Mouse (Mus musculus) left cerebral cortex, postnatal 14 days (tissue): ENCODE data around the gene Gm11595. TPM values are rescaled to one million over a fixed set of nuclear protein-coding genes. Genes with fewer than 3 reads are reported as not detected.
"Not testable (repeated sequence)": the region's sequence is repeated elsewhere in the genome, so short reads cannot be mapped to it uniquely, and the experiment has no call there.

Experiments
- DNase-seq, 2 experiments: peaks; one replicate each; pipeline ENCODE4 v3.0.0; 2021 to 2022; ENCODE audit warnings: low spot score in 2 of 2, mixed read lengths in 1 of 2
- intact Hi-C: fragments of 180-260 bp; cut with DNase I; formaldehyde crosslinking; loops from one replicate; pipeline ENCODE4 v1.15.1; 2025
- long read RNA-seq, 2 experiments: library from polyadenylated mRNA; stranded (forward); transcript quantifications; one replicate each; pipeline ENCODE4 v2.0.0; 2021
- total RNA-seq, 2 experiments: library from RNA; stranded (reverse); gene quantifications; 2 replicates each; pipeline ENCODE4 v1.2.3; 2021

Gene Gm11595
- total RNA-seq = not detected
- long read RNA-seq, experiment 1 = 0 reads
- long read RNA-seq, experiment 2 = 0 reads

- DNase-seq, intact Hi-C loops: not testable (repeated sequence)
These were observed at the start of gene Gm11595 for GRCm38 (mm10) chr11:99772813-99773212. TSS of gene Gm11595 (minus strand) at chr11:99772913.

GRCm38 (mm10) chr11:99815566-99815965, 42.9 kb upstream of the Gm11595 start, which contains the start of gene Gm11564:
TSS of gene Gm11564 (minus strand) at chr11:99815666.
- DNase-seq, intact Hi-C loops: not testable (repeated sequence)

GRCm38 (mm10) chr11:99809792-99810191, 37.1 kb upstream of the Gm11595 start, which contains the start of gene Krtap4-13:
TSS of gene Krtap4-13 (minus strand) at chr11:99809892.
- DNase-seq, intact Hi-C loops: not testable (repeated sequence)

GRCm38 (mm10) chr11:99804346-99804745, 31.6 kb upstream of the Gm11595 start, which contains the start of gene Gm11554:
TSS of gene Gm11554 (minus strand) at chr11:99804446.
- intact Hi-C loops, DNase-seq: not testable (repeated sequence)

- DNase-seq, intact Hi-C loops: not testable (repeated sequence)
These were observed 26.1 kb upstream of the Gm11595 start, which contains the start of gene Gm11569 for GRCm38 (mm10) chr11:99798832-99799231. TSS of gene Gm11569 (minus strand) at chr11:99798932.

- intact Hi-C loops = no loop called here
- no peak for DNase-seq
These were observed 20.7 kb upstream of the Gm11595 start, which contains the start of gene Gm11596 for GRCm38 (mm10) chr11:99793367-99793766. TSS of gene Gm11596 (minus strand) at chr11:99793467.

- DNase-seq, intact Hi-C loops: not testable (repeated sequence)
These were observed 12.2 kb upstream of the Gm11595 start, which contains the start of gene Krtap4-9 for GRCm38 (mm10) chr11:99784900-99785299. TSS of gene Krtap4-9 (plus strand) at chr11:99785200.

- intact Hi-C loops = no loop called here
- no peak for DNase-seq
These were observed 7.9 kb upstream of the Gm11595 start, which contains the start of gene Krtap4-8 for GRCm38 (mm10) chr11:99780604-99781003. TSS of gene Krtap4-8 (minus strand) at chr11:99780704.

GRCm38 (mm10) chr11:99778401-99778800, 5.7 kb upstream of the Gm11595 start:
- intact Hi-C loops = no loop called here
- DNase-seq = no peak

- intact Hi-C loops = no loop called here
- DNase-seq = no peak
These were observed 4.3 kb downstream of the Gm11595 start for GRCm38 (mm10) chr11:99768410-99768809.

GRCm38 (mm10) chr11:99758877-99759276, 13.8 kb downstream of the Gm11595 start:
- no peak for DNase-seq
- intact Hi-C loops = no loop called here

GRCm38 (mm10) chr11:99743985-99744384, 28.7 kb downstream of the Gm11595 start:
- no peak for DNase-seq
- intact Hi-C loops = no loop called here

- intact Hi-C loops = no loop called here
- no peak for DNase-seq
These were observed 38.5 kb downstream of the Gm11595 start, which contains the start of gene Gm14180 for GRCm38 (mm10) chr11:99734190-99734589. TSS of gene Gm14180 (minus strand) at chr11:99734290.

GRCm38 (mm10) chr11:99724061-99724460, 48.7 kb downstream of the Gm11595 start:
- intact Hi-C loops = loop anchor here (5.0 kb wide), 1 partner anchor 37 kb away; no protein-coding TSS in a partner anchor
- no peak for DNase-seq

Other genes with a start within 250 kb of the Gm11595 start
- not detected for gene Krt40, start 229.8 kb downstream of the Gm11595 start, total RNA-seq
- not detected for gene Krtap3-3, start 222.0 kb downstream of the Gm11595 start, total RNA-seq
- not detected for gene Krtap3-2, start 216.1 kb downstream of the Gm11595 start, total RNA-seq
- not detected for gene Gm11939, start 213.4 kb downstream of the Gm11595 start, total RNA-seq
- not detected for gene Krtap3-1, start 206.3 kb downstream of the Gm11595 start, total RNA-seq
- not detected for gene Krtap1-5, start 191.9 kb downstream of the Gm11595 start, total RNA-seq
- gene Krtap1-4, start 189.3 kb downstream of the Gm11595 start, total RNA-seq = not detected
- gene Krtap1-3, start 181.6 kb downstream of the Gm11595 start, total RNA-seq = not detected
- not detected for gene Krtap9-3, start 174.8 kb downstream of the Gm11595 start, total RNA-seq
- not detected for gene Gm11938, start 169.6 kb downstream of the Gm11595 start, total RNA-seq
- not detected for gene Gm11937, start 162.7 kb downstream of the Gm11595 start, total RNA-seq
- not detected for gene Krtap2-4, start 158.1 kb downstream of the Gm11595 start, total RNA-seq
- not detected for gene Gm11562, start 152.5 kb downstream of the Gm11595 start, total RNA-seq
- not detected for gene Krtap4-1, start 144.7 kb downstream of the Gm11595 start, total RNA-seq
- not detected for gene Krtap4-2, start 137.8 kb downstream of the Gm11595 start, total RNA-seq
- gene Krtap4-7, start 128.8 kb downstream of the Gm11595 start, total RNA-seq = not detected
- gene Gm11555, start 122.7 kb downstream of the Gm11595 start, total RNA-seq = not detected
- gene Gm11563, start 114.0 kb downstream of the Gm11595 start, total RNA-seq = not detected
- not detected for gene Krtap4-6, start 107.0 kb downstream of the Gm11595 start, total RNA-seq
- gene Gm14190, start 82.2 kb downstream of the Gm11595 start, total RNA-seq = not detected
- not detected for gene Gm14180, start 38.6 kb downstream of the Gm11595 start, total RNA-seq
- not detected for gene Krtap4-8, start 7.8 kb upstream of the Gm11595 start, total RNA-seq
- not detected for gene Krtap4-9, start 12.3 kb upstream of the Gm11595 start, total RNA-seq
- not detected for gene Gm11596, start 20.6 kb upstream of the Gm11595 start, total RNA-seq
- not detected for gene Gm11569, start 26.0 kb upstream of the Gm11595 start, total RNA-seq
- not detected for gene Gm11554, start 31.5 kb upstream of the Gm11595 start, total RNA-seq
- gene Krtap4-13, start 37.0 kb upstream of the Gm11595 start, total RNA-seq = not detected
- not detected for gene Gm11564, start 42.8 kb upstream of the Gm11595 start, total RNA-seq
- not detected for gene 2300003K06Rik, start 65.2 kb upstream of the Gm11595 start, total RNA-seq
- gene Krtap4-16, start 78.7 kb upstream of the Gm11595 start, total RNA-seq = not detected
- gene Gm11568, start 85.0 kb upstream of the Gm11595 start, total RNA-seq = not detected
- gene Gm11559, start 91.6 kb upstream of the Gm11595 start, total RNA-seq = not detected
- gene Krtap9-1, start 100.5 kb upstream of the Gm11595 start, total RNA-seq = not detected
- gene Gm11567, start 106.3 kb upstream of the Gm11595 start, total RNA-seq = not detected
- gene Krtap31-1, start 135.0 kb upstream of the Gm11595 start, total RNA-seq = not detected
- not detected for gene Gm11565, start 141.8 kb upstream of the Gm11595 start, total RNA-seq
- gene Krtap31-2, start 163.4 kb upstream of the Gm11595 start, total RNA-seq = not detected
- gene Krtap9-5, start 175.6 kb upstream of the Gm11595 start, total RNA-seq = not detected
- gene Krtap29-1, start 206.1 kb upstream of the Gm11595 start, total RNA-seq = not detected
- not detected for gene Krtap16-1, start 213.7 kb upstream of the Gm11595 start, total RNA-seq
- not detected for gene Krtap17-1, start 221.1 kb upstream of the Gm11595 start, total RNA-seq
- not detected for gene Krt33a, start 243.3 kb upstream of the Gm11595 start, total RNA-seq